Mouse (Mus musculus) forelimb bud, embryonic 11.5 days (tissue): ENCODE measurements around the gene Tnip2.
A peak's percentile ranks its signal among the peaks of the same experiment; 100 is the strongest.

Experiments
- DNase-seq: peaks from one replicate; pipeline ENCODE4 v3.0.0-alpha.2; 2012; ENCODE audit warnings: low read depth, low spot score

Tnip2 gene

DNA sequence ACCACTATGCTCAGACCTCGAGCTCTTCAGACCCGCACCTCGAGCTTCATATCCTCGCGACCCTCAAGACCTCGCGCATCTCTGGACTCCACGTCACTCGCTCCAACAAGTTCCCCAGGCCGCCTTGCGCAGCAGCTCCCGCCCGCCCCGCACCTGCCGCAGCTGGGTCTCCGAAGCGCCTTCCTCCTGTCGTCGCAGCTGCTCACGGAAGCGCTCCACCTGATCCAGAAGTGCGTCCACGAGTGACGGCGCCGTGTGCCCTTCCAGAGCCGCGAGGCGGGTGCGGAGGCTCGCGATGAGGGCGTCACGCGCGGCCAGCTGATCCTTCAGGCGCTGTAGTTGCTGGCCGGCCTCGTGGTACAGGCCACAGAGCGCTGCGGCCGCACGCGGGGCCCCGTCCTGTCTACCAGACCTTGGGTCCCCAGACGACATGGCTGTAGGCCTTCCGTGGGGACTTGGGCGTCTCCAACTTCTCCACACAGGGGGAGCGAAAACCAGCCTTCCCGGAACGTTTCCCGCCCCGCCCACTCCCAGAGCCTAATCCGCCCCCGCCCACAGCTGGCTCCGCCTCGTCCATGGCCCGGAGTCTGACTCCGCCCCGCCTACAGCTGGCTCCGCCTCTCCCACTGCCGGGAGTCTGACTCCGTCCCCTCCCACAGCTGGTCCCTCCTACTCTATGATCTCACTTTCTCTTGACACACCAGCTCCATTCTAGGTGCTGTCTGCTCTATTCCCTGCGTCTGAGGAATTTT, at the start of gene Tnip2:
TSS of gene Tnip2 (minus strand) at position 526 of the 752 bp plus-strand sequence.
- DNase-seq = peak; percentile 87

GRCm38 (mm10) chr5:34551821-34552220, 38.0 kb upstream of the Tnip2 start:
- no peak for DNase-seq

- DNase-seq = no peak
These were observed 36.5 kb upstream of the Tnip2 start for GRCm38 (mm10) chr5:34550251-34550650.

DNA sequence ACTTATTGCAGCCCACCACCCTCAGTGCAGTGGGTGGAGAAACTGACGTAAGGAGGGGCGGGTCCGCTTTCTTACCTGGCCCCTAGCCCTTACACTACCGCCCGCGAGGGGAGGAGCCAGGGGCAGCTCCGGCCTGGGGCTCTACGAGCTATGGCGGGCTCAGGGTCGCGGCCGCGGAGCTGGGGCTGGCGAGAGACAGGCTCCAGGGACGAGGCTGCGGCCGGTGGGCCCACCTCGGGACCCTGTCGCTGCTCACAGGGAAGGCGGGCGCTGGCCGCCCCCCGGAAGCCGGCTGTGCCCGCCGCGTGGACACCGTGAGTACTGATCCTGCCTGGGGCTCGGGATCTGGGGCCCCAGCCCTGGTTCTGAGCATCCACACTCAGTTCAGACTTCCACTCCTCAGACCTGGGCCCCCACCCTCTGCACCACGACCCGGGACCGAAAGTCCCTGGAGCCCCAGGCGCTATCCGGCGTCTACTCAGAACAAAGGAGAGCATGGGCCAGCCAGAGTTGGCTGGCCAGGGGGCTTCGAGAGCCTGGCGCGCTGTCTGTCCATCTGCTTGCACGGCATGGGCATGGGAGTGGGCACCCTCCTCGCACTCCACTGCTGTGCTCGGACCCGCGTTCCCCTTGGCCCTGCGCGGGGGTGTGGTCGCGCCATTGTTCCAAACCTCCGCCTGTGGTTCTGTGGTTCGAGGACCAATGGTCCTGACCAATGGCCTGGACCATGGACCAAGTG, 35.9 kb upstream of the Tnip2 start:
- DNase-seq = peak; percentile 66

GRCm38 (mm10) chr5:34549135-34549482, 35.3 kb upstream of the Tnip2 start:
- no peak for DNase-seq

GRCm38 (mm10) chr5:34547410-34547809, 33.6 kb upstream of the Tnip2 start:
- DNase-seq = peak; percentile 35

GRCm38 (mm10) chr5:34543114-34543513, 29.3 kb upstream of the Tnip2 start:
- DNase-seq = no peak

- DNase-seq = no peak
These were observed 28.4 kb upstream of the Tnip2 start for GRCm38 (mm10) chr5:34542166-34542565.

DNA sequence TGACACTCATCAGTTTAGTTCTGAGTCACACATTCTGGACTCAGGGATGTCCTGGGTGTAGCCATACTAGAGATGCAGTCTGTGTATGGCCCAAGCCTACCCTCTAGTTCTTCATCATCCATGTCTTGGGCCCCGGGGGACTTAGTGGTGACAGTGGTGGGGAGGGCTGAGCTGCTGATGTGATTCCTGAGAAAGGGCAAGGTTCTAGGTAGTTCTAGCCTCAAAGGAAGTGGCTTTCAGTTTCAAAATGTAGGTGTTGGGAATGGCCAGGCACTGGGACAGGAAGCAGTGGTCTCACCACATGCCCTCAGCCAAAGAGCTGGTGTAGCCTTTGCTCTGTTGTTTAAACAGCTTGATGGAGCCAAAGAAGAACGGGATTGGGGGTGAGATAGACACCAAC, 25.3 kb upstream of the Tnip2 start:
- no peak for DNase-seq

DNA sequence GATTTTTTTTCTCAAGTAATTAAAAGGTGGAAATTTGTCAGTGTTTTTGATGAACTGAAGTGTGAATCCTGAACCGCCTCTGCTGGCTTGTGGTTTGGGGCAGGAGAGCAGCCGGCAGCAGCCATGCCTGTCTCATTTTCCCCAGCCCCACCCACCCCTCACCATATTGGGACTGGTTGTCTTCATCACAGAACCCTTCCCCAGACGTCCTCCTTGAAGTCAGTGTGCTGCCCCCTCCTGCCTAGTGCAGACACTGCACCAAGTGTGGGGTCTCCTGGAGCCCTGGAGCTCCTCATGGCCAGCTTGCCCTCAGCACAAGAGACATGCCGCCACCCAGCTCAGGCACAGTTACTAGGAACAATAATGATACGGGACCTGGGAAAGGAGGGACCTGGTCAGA, 24.7 kb upstream of the Tnip2 start:
- DNase-seq = no peak

- no peak for DNase-seq
These were observed 24.3 kb upstream of the Tnip2 start for GRCm38 (mm10) chr5:34538079-34538478.

DNA sequence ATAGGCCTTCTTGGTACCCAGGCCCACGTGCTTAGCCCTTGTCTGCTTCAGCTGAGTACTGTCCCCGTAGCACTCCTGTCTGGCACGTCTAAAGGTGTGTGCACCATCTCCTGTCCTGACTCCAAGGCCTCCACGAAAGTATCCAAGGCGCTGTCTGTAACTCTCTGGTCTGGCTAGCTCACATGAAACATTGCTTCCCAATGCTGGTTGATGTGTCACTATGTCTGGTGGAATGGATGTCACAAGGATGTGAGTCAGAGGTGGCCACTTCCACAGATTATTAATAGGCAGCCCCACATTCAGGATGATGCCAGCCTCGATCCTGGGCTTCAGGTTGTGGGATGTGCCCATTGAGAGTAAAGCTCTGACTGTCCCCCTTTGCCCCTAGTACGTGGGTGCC, 22.0 kb upstream of the Tnip2 start:
- DNase-seq = no peak

DNA sequence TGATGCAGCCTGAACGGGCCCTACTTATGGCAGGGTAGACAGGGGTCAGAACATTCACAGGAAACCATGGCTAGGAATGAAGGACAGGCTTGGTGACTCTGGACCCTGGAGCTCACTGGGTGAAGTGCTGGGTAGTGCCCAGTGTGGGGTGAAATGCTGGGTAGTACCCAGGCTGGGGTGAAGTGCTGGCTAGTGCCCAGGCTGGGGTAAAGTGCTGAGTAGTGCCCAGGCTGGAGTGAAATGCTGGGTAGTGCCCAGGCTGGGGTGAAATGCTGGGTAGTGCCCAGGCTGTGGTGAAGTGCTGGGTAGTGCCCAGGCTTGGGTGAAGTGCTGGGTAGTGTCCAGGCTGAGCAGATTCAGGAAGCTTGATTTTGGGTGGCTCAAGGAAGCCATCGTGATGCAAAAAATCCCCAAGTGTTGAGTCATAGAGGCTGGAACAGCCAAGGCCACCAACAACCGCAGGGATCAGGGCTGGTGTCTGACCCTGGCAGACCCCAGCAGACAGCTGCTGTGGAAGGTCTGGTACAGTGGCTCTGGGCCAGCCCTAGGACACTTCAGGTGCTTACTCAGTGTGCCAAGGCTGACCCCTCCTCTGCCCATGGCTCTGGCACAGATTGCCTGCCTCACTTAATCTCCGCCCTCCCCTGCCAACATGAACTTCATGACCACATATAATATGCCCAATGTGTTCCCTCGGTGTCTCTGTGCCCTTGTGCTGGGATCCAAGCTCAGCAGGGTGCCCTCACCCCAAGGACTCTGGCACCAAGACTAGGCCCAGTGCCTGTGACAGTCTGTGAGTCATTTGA, 21.2 kb upstream of the Tnip2 start:
- DNase-seq = no peak

- no peak for DNase-seq
These were observed 20.0 kb upstream of the Tnip2 start for GRCm38 (mm10) chr5:34533820-34534219.

DNA sequence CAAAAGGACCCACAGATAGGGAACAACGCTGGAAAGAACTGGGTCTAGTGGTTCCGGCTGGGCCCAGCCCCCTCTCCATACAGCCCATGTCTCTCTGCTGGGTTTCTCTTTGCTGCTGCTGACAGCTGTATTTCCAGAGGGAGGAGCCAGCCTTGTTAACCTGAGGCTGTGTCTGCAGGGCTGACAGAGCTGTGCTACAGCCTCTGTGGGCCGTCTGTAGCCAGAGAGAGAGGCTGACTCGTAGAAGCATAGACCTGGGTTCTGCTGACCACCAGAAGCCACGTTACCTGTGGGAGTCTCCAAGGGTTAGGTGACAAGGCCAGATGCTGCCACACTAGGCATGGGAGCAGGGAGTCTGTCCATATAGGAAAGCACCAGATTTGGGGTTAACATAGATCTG, 19.3 kb upstream of the Tnip2 start:
- no peak for DNase-seq

DNA sequence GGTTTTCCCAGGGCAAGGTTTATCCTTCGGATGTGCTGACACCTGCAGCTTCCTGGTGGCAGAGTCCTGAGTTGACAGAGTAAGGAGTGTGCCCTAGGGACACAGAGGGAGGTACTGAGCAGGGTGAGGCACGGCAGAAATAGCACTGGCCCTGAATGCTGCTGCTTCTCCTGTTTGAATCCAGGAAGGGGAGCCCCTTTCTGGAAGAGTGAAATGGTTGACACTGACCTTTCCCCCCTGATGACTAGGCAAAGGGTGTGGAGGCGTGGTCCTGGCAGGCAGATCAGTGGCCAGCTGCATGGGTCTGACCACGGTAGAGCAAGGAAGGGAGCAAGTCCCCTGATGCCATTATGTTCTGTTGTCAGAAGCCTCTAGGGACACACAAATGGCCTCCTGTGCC, 16.9 kb upstream of the Tnip2 start:
- no peak for DNase-seq

DNA sequence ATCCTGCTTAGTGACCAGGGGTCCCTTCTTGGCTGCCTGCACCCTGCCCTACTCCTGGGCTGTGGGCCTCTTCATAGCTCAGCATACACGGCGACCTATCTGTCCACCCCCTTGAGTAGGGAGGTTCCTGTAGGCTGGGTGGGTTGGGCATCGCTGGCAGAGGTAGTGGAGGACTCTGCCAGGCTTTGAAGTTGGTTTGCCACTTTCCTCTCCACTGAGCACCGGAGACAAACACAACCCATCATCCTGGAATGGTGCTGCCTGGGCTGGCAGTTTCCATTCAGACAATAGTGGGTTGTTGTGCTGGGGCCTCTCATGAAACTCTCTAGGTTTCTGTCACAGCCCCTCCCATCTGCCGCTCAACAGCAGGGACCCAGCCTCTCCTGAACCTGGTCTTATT, 16.3 kb upstream of the Tnip2 start:
- DNase-seq = no peak

GRCm38 (mm10) chr5:34528724-34529123, 14.9 kb upstream of the Tnip2 start:
- no peak for DNase-seq

GRCm38 (mm10) chr5:34527352-34527751, 13.6 kb upstream of the Tnip2 start:
- DNase-seq = no peak

DNA sequence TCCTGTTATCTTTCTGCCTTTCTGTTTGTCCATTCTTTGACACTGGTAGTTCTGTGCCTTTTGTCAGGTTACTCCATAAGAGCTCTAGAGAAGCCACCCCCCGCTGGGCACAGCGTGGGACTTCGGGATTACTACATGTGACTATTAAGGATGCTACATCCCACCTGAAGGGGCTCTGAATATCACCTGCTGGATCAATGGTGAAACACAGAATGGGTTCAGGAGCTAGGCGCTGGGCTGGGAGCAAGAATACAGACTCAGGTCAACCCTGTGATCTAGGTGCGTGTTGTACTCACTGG, 12.6 kb upstream of the Tnip2 start:
- no peak for DNase-seq

- peak; percentile 75 for DNase-seq
These were observed 12.1 kb upstream of the Tnip2 start, which contains the start of gene Sh3bp2 for GRCm38 (mm10) chr5:34525663-34526476. Gene Sh3bp2 (plus strand): TSS chr5:34525838.

DNA sequence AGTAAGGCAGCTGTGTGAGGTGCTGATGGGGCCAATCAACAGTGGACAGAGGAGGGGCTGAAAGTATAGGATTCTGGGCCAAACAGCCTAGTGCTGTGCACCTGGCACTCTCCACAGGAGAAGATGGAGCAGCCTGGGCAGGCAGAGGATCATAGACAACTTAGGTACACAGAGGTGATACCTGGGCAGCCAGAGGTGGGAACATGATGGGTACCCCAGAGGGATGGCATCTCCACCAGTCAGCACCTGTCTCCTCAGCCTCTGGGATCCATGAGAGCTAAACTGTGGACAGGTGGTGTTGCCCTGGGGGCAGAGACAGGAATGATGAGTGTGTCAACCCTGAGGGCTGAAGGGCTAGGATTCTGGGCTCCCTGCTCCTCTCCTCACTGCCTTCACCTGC, 10.7 kb upstream of the Tnip2 start:
- no peak for DNase-seq
